Mouse (Mus musculus) cerebellum, adult 18-20 months (tissue): Measurements from ENCODE around the gene Gdpd5.
A peak's percentile ranks its signal among the peaks of the same experiment; 100 is the strongest.
"Not testable (repeated sequence)": the region's sequence is repeated elsewhere in the genome, so short reads cannot be mapped to it uniquely, and the experiment has no call there.

Experiments used
- DNase-seq, 2 experiments: peaks; one replicate each; pipeline ENCODE4 v3.0.0; 2021

Gdpd5 gene

DNA sequence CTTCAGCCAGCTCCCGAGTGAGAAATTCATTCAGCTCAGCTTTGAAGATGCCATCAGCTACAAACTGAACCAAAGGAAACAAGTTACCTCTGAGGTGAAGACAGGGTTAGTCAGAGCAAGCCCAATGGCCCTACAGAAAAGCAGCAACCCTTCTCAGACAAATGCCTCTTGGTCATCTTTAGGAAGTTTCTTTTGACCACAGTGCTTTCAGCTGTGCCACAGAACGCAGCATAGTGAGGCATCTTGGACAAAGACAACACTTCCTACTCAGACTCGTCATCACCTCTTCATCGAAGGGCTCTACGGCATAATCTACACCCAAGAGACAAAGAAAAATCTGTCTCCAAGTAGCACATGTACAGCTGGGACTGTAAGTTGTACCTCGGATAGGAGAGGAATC lies 101.4 kb downstream of the Gdpd5 start:
- no peak for DNase-seq

GRCm38 (mm10) chr7:99483271-99483923 lies 102.2 kb downstream of the Gdpd5 start, which contains the start of gene Rps3:
Gene Rps3 (minus strand): TSS chr7:99483738.
- DNase-seq = peak; percentile 91 to 96

GRCm38 (mm10) chr7:99483924-99484319 lies 102.7 kb downstream of the Gdpd5 start:
- DNase-seq = no peak

DNA sequence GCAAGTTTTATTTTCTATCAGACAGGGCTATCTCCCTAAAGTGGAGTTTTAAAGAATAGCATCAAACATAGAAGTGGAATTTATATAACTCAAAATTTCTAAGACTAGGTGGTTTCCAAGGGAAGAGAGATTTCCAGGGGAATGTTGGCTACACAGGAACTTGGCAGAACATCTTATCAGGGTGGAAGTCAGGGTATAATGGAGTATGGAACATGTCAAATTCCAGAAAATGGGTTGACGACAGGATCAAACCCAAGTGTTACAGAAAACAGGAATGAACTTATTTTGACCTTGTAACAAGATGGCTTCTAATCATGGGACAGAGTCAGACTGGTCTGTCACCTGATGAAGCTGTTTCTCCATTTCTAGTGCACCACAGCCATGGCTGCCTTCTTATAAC lies 103.5 kb downstream of the Gdpd5 start:
- no peak for DNase-seq

DNA sequence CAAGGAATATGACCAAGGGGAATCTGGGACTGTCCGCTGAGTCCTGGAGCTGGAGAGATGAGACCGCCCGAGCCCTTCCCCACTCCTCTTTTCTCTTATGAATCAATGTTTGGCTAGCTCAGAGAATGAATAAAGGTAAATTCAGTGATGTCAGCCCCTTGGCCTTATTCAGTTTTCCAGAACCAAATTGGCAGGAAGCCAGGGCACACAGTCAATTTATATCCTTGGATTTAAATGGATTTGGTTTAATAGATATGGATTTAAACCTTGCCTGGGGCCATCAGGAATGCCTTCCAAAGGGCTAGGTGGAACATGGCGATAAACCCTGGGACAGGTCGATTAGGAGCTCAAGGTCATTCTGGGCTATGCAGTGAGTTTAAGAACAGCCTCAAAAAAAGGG lies 108.5 kb downstream of the Gdpd5 start:
- no peak for DNase-seq

- DNase-seq = no peak
These were observed 117.9 kb downstream of the Gdpd5 start for GRCm38 (mm10) chr7:99499128-99499527.

- peak; percentile 79 to 86 for DNase-seq
These were observed 119.0 kb downstream of the Gdpd5 start for GRCm38 (mm10) chr7:99500201-99500600.

- no peak for DNase-seq
These were observed 119.4 kb downstream of the Gdpd5 start for GRCm38 (mm10) chr7:99500655-99501054.

DNA sequence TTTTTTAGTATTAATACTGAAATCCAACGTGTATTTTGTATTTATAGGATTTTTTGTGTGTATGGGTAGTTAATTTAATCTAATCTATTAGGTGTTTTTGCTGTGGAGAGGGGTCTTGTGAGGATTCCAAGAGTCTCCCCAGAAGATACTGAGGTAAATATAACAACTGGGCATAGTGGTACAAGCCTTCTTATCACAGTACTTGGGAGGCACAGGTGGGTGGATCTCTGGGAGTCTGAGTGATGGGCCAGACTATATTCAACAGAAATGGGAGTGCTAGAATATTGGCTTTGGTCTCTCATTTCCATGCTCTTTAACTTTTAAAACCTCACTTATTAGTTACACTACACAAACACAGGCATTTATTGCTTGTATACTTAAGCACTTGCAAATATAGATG lies 119.9 kb downstream of the Gdpd5 start:
- no peak for DNase-seq

GRCm38 (mm10) chr7:99504556-99504955 lies 123.3 kb downstream of the Gdpd5 start:
- no peak for DNase-seq

DNA sequence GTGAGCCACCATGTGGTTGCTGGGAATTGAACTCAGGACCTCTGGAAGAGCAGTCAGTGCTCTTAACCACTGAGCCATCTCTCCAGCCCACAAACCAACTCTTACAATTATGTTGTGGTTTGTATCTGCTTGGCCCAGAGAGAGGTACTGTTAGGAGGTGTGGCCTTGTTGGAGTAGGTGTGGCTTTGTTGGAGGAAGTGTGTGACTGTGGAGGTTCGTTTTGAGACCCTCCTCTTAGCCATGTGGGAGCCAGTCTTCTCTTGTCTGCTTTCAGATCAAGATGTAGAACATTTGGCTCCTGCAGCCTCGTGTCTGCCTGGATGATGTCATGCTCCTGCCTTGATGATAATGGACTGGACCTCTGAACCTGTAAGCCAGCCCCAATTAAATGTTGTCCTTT lies 127.0 kb downstream of the Gdpd5 start:
- not testable (repeated sequence) for DNase-seq

DNA sequence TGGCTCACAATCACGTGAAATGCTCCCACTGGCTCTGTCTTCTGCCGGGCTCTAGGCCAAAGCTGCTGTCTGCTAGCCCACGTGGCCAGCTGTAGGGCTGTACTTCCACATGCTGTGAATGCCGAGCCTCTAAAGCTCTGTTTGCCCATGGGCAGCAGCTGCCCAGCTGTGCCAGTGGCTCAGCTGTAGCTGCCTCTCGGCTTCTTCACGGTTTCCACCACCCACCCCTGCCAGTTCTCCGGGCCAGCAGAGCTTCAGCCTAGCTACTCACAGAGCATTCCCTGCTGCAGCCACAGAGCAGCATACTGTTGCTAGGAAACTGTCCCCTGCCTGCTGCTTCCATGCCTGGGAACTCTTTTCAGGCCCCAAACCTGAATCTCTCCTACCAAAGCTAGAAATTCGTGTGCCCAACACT lies 128.9 kb downstream of the Gdpd5 start:
- DNase-seq = peak in 1 of 2 experiments; percentile 20
